Mouse (Mus musculus): ENCODE measurements around the gene Smpx. TPM values are rescaled to one million over a fixed set of nuclear protein-coding genes. Genes with fewer than 3 reads are reported as not detected.

Smpx gene
- not detected in 3 replicates for total RNA-seq (2017)

DNA sequence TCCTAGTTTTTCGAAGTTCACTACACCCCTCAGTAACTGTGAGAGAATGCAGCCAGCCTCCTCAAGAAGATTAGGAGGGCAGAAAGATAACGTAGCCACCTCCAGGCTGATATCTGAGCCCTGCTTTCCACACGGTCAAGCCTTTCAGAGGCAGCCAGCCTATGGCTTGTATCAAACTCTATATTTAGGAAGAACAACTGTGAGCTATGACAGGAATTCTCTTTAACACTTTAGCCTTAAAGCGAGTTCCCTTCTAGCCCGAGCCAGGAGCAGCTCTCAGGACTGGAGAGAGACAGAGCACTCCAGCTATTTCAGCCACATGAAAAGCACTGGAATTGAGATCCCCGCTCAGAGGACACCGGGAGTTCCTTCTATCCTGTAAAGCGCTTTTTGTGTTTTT lies at the start of gene Smpx:
Gene Smpx, plus strand, starts transcription at position 49 of the 400 bp plus-strand sequence.
- no peak for ATAC-seq (replicated peaks; ENCODE audit: insufficient number of reproducible peaks, low FRiP score, low TSS enrichment, poor library complexity, severe bottlenecking)

DNA sequence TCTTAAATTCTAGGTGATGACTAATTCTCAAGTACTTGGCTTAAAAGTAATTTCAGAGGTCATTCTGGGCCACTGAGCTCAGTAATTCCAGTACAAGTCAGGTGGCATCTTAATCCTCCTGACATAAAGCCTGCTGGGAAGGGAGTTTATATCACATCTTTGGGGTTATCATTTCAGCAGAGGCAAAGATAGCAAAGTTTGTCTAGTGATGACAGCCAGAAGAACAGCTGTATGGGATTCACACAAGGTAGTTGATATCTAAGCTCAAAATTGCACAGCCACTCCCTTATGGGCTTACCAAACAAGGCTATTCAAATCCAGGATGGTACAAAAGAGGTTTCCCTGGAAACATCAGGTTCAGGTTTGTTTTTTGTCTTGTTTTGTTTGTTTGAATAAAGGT lies 43.7 kb upstream of the Smpx start:
- no peak for ATAC-seq (replicated peaks; ENCODE audit: insufficient number of reproducible peaks, low FRiP score, low TSS enrichment, poor library complexity, severe bottlenecking)

DNA sequence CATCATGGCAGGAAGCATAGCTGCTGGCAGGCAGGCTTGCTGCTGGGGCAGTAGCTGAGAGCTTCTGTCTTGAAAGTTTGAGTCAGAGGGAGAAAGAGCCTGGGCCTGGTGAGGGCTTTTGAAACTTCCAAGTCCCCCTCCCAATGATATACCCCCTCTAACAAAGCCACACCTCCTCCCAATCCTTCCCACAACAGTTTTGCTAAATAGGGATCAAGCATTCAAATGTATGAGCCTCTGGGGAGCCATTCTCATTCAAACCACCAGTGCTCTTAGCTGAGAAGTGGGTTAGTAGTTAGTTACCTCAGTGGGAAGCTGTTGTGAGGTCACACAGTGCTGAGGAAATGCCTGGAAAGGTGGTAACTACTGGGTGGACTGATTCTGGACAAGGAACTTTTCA lies 41.4 kb upstream of the Smpx start:
- ATAC-seq (replicated peaks; ENCODE audit: insufficient number of reproducible peaks, low FRiP score, low TSS enrichment, poor library complexity, severe bottlenecking), result no peak

DNA sequence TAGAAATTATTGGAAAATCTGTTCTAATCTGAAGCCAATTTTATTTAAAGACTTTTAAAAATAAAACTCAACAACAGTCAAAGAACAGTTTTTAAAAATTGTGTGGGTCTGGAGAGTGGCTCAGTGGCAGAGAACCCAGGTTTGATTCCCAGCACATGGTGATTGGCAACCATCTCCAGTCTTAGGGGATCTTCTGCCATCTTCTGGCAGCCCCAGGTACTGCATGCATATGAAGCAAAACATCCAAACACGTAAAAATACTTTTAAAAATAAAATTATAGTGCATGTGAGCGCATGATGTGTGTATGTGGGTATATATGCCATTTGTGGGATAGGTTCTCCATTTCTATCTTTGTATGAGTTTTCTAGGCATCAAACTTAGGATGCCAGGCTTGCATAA lies 26.9 kb upstream of the Smpx start:
- no peak for ATAC-seq (replicated peaks; ENCODE audit: insufficient number of reproducible peaks, low FRiP score, low TSS enrichment, poor library complexity, severe bottlenecking)

DNA sequence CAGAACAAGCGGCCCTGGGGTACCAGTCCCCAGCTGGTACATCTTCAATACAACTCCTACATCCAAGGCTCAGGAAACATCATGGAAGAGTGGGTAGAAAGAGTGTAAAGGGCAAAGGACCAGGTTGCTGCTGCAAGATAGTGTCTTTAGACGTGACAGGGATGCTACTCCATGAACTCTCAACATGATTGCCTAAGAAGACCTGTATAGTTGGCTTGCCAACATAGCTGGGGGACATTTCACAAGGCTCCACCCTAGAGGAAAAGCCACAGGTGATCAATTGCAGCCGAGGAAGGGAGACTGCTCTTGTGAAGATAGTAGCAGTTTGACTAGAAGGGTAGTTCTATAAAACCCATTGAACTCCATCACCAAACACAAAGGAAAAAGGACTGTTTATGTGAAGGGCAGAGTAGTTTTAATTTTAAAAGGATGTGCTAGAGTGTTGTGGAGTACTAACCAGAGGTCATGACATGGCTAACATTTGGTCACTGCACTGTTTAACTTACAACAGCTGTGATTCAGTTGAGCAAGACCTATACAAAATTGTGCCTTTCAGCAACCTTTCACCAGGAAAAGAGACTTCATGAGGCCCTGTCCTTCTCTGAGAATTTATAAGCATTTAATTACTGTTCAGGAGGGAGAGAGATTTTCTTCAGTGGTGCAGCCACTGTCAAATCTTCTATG lies 23.9 kb upstream of the Smpx start:
- no peak for ATAC-seq (replicated peaks; ENCODE audit: insufficient number of reproducible peaks, low FRiP score, low TSS enrichment, poor library complexity, severe bottlenecking)

DNA sequence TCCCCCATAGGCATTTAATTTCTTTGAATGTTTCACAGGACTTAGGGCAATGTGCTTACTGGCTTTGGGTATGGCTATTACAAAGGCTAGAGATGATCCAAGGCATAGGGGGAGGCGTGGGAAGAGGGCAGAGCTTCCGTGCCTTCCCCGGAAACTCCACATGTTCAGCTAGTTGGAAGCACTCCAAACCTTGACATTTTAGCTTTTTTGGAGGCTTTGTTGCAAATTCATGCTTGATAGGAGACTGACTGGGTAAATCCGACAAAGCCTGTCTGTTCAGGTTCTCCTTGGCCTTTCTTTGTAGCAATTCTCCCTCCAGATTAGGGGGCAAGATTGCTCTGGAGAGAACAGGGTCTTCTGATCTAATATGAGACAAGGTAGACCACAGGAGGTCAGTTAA lies 7.5 kb upstream of the Smpx start:
- no peak for ATAC-seq (replicated peaks; ENCODE audit: insufficient number of reproducible peaks, low FRiP score, low TSS enrichment, poor library complexity, severe bottlenecking)

DNA sequence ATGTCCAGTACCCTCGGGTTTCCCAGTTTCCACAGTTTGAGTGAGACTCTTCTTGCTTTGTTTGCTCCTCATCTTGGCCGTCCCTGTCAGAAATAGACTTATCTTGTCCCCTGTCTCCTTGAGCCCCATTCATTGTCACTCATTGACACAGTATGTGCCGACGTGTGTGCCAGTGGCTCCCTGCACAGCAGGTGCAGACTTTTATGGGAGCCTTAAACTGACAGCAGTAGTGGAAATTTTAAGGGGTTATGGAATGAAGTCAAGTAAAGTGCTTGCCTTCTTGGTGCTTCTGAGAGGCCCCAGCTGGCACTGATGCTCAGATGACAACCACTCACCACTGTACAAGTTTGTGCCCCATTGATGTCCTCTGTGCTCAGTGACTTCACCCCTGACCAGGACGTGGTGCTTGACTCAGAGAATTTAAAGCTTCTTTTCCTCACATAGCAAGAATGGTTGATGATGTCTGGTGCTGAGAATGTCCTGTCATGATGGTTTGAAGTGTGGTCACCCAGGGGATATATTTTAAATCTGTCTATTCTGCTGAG lies 1.0 kb upstream of the Smpx start:
- ATAC-seq (replicated peaks; ENCODE audit: insufficient number of reproducible peaks, low FRiP score, low TSS enrichment, poor library complexity, severe bottlenecking), result no peak

DNA sequence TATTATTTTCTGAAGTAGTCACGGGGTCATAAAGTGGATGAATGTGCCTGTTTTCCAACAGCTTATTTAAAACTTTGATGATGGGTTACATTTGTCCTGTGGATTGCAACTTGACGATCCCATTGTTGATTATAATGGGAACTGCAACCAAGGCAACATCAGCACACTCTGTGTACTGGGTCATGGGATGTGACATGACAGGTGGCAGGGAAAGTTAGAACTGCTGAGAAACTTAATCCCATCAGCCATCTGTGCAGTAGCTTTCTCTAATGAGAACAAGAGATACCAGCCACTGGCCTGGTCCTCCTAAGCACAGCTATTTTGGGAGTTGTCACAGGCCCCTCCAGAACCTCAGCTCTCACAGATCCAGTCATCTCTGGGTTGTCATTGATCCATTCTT lies 8.5 kb downstream of the Smpx start:
- ATAC-seq (replicated peaks; ENCODE audit: insufficient number of reproducible peaks, low FRiP score, low TSS enrichment, poor library complexity, severe bottlenecking), result no peak

DNA sequence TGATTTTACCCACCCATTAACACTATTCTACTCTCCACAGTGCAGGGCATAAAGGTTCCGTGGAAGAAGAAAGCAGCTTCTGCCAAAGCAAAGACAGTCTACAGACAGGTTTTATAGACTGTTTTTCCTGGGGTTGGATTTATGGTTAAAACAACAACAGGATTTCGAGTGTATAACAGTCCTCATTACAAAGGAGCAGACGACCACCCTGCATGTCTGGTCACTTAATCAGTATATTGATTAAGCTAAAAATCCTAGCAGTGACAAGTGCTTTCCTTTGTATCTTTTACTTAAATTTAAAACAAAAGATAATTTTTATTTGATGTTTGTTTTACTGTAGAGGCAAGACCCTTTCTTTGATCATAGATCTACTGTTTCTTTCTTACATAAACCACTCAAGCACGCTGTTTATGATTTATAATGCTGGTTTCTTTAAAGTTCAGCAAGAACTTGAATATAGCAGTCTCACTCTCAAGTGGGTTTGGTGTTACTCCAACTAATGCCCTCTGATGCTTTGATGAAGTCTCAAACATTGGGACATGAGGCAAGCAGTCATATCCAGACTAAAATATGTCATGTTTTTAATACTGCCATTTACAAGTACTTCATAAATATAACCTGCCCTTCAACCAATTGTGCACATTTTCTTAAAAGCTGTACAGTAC lies 10.0 kb downstream of the Smpx start:
- ATAC-seq (replicated peaks; ENCODE audit: insufficient number of reproducible peaks, low FRiP score, low TSS enrichment, poor library complexity, severe bottlenecking), result no peak

DNA sequence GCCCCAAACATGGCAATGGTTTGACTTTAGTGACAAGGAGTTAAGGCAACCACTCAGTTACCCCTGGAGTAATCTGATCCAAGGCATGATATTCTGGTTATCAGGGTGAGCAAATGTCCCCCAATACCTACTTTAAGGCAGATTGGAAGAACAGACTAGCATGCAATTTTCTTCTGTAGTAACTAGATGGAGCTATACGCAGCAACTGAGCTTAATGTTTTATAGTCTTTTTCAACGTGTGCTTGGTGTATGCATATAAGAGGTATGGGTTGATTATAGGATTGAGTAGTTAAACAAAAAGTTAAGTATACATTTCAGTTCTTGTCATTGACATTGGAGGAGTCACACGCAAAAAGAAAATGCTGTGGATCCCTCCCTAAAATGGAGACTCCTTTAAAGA lies 21.2 kb downstream of the Smpx start:
- ATAC-seq (replicated peaks; ENCODE audit: insufficient number of reproducible peaks, low FRiP score, low TSS enrichment, poor library complexity, severe bottlenecking), result no peak

DNA sequence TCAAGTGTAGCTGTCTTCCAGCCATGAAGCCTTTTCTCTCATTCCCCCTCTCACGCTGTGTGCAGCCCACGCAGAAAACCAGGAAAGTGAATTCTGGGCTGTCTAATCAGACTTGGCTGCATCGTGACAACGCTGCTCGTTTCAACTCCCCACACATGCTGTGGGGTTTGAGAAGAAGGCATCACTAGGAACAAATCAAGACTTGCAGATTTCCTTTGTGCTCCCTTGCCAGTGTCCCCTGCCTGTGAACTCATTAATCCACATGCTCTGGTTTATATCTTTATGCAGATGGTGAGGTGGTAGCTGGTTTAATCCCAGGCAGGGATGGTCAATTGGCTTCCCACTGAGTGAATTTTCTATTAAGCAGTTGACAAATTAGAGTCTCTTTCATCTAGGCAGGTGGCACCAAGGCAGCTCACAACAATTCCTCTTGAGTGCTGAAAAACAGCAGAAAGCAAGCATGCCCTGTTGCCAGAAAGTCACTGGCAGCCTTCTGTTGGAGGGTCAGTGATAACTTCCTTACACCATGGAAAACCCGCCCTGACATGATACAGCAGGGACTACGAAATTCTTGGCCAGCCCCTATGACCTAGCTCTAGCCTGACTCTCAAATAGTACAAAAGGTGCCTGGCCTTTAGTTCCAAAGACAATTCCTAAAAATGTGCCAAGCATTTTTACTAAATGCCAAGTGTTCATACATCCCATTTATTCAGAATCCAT lies 32.1 kb downstream of the Smpx start:
- ATAC-seq (replicated peaks; ENCODE audit: insufficient number of reproducible peaks, low FRiP score, low TSS enrichment, poor library complexity, severe bottlenecking), result no peak

DNA sequence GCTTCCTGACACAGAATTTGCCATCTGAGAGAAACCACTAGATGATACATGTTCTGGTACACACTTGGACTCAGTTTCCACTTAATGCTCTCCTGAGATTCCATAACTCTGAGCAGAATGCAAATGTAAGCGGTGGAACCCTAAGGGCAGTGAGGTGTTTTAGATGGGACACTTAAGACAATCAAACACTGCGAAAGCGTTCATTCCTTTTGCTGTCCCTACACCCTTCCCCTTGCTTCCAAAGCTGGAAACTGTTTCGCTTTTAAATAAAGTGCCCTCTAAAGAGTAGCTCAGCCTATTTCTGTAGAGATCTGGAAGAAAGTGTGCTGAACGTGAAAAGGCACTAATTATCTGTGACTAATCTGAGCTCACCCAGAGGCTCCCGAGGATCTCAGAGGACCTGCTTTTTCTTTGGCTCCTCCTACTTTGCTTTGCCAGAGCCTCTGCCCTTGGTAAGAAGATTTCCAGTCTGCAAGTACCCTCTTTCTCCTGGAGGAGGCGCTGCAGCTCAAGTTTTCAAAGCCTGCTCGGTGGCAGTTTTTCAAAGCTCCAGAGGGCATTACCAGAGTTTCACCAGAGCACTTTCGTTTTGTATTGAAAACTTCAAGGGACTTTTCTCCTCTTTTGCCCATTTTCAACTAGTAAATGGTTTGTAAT lies 33.1 kb downstream of the Smpx start:
- no peak for ATAC-seq (replicated peaks; ENCODE audit: insufficient number of reproducible peaks, low FRiP score, low TSS enrichment, poor library complexity, severe bottlenecking)

DNA sequence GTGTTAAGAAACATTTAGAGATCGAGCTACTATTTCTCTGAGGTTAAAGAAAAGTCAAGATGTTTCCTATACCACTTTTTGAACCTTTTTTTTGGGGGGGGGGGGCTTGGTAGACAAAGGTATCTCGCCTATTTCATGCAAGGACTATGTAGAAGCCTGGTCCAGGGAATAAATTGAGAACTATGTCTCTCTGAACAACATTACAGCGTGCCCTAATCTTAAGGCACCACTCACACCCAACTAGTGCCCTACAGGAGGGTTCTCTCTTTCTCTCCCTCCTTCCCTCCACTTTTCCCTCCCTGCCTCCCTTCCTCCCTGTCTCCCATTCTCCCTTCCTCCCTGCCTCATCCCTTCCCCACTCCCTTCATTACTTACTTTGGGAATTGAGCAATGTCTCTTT lies 33.6 kb downstream of the Smpx start:
- no peak for ATAC-seq (replicated peaks; ENCODE audit: insufficient number of reproducible peaks, low FRiP score, low TSS enrichment, poor library complexity, severe bottlenecking)

DNA sequence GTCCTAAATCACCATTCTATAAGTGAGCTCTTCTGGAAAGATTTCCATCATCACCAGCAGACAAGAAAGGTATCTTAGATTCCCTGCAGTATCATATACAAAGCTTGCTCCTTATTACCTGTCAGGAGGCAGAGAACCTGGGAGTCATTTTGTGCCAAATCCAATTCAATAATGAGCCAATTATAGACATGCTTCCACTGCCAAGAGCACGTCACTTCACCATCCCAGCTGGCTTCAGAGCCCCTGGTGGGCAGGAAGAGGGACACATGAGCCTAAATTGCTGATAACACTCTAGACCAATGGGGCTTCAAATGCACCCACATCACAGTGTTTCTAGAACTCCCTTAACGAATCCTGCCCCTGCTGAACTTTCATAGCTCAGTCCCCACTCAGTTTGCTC lies 35.1 kb downstream of the Smpx start:
- ATAC-seq (replicated peaks; ENCODE audit: insufficient number of reproducible peaks, low FRiP score, low TSS enrichment, poor library complexity, severe bottlenecking), result no peak

DNA sequence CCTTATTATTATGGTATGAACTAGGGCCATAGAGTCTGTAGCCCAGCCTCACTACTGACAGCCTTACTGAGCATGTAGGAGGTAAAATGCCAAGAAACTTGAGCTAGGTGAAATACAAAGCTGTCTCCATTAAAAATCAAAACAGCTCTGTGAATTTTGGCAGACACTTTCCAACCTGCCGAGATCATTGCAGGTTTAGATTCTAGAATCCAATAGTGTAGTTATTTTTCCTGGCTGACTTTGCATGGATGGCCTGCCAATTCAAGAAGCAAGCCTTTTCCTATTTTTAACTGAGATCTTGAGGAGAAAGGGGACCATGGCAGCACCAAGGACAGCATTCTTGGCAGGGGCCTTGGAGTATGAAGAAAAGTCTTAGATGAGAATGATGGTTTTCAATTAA lies 35.6 kb downstream of the Smpx start:
- no peak for ATAC-seq (replicated peaks; ENCODE audit: insufficient number of reproducible peaks, low FRiP score, low TSS enrichment, poor library complexity, severe bottlenecking)

DNA sequence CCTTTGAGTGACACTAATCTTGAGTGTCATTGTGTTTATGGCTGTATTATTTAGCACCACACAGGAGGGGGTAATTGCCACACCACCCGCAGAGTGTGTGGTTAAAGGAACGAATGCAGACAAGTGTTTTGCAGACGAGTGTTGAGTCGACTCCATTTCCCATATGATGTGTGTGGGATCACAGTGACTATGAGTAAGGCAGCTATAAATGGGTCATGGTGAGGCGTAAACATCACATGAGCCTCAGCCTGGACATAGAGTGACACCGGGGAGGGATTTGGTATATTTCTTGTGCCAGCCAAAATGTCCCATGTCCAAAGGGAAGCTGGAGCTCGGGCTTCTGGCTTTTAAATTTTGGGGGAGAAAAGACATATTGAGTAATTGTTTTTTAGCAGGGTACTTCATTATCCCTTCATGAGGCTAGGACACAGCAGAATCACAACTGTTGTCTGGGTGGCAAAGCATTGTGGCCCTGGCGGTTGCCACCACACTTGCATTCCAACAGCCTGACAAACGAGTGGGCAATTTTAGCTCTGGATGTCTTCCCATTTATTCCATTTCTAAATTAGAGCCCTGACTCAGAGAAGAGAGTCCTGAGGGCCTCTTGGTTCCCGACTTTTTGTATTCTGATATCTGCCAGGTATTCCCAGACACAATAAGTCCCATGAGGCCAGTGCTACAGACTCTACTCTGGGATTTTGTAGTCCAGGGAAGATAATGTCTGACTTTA lies 49.3 kb downstream of the Smpx start:
- ATAC-seq (replicated peaks; ENCODE audit: insufficient number of reproducible peaks, low FRiP score, low TSS enrichment, poor library complexity, severe bottlenecking), result no peak

DNA sequence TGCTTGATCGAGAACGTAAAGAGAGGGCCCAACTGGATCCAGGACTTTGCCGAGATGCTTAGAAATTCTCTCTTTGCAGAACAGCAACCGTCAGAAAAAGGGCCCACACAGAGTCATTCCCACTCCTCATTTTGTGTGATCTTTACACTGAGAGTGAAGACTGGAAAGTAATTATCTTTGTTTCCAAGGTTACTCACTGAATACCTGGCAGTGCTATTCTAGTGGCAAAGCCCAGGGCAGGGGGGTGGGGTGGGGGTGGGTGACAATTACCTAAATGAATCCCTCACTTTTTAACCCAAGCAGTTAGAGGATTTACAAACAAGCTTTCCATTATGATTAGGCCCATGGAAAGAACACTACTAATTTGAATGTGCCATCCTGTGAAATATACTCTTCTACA lies 55.8 kb downstream of the Smpx start:
- no peak for ATAC-seq (replicated peaks; ENCODE audit: insufficient number of reproducible peaks, low FRiP score, low TSS enrichment, poor library complexity, severe bottlenecking)

DNA sequence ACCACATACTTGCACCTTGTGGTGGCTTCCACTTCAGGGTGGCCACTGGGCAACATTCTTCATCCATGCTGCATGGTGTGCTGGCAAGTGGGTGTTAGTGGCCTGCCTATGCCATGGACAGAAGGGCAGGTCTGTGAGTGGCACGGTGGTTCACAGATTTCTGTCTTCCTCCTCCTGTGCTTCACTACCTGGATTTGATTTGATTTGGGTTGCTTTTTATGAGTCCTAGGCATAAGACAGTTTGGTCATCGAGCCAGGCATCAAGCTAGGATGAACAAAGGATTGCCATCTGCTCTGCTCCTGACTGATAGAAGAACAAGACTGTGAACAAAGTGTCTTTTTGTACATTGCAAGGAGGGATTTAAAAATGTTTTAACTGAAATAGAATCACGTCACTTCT lies 63.8 kb downstream of the Smpx start:
- ATAC-seq (replicated peaks; ENCODE audit: insufficient number of reproducible peaks, low FRiP score, low TSS enrichment, poor library complexity, severe bottlenecking), result no peak

DNA sequence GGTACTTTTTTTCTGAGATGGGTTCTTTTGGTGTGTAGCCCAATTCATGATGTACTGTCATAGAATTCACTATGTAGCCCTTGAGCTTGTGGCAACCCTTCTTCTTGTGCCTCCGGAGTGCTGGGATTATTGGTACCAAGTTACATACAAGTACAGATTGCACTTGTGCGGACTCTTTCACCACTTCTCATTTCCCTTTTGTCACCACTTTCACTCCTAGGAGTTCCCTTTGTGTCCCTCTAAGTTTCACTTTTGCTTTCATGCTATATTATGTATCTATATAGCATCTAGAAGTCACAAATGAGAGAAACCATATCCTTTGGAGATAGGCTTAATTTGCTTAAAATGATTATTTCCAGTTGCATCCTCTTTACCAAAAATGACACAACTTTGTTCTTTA lies 103.0 kb downstream of the Smpx start:
- ATAC-seq (replicated peaks; ENCODE audit: insufficient number of reproducible peaks, low FRiP score, low TSS enrichment, poor library complexity, severe bottlenecking), result no peak

Data from monocyte, adult 5-6 weeks (primary cell).